Mouse (Mus musculus) bone marrow, adult 2 months (tissue): ENCODE data around the gene Josd2. TPM values are rescaled to one million over a fixed set of nuclear protein-coding genes. Genes with fewer than 3 reads are reported as not detected.

Experiments used
- H3K27ac ChIP-seq: fragments of 200-500 bp; 2 replicates; pipeline ENCODE4 v1.5.1; 2012; ENCODE audit warnings: low read depth, mild to moderate bottlenecking, control low read depth, inconsistent platforms, low read length; ENCODE audit not compliant: control insufficient read depth, poor library complexity, insufficient read depth
- H3K4me1 ChIP-seq: fragments of 200-500 bp; 2 replicates; pipeline ENCODE4 v1.6.1; 2011; ENCODE audit warnings: low read length; ENCODE audit not compliant: control insufficient read depth, insufficient read depth
- H3K4me3 ChIP-seq: fragments of 200-500 bp; replicated peaks from 2 replicates; pipeline ENCODE3; 2011; ENCODE audit warnings: mild to moderate bottlenecking, low read depth, low read length, control low read depth; ENCODE audit not compliant: control insufficient read depth
- CTCF ChIP-seq: fragments of 200-500 bp; IDR thresholded peaks from 2 replicates; pipeline ENCODE4 v1.5.1; 2011; ENCODE audit warnings: low read length, control low read depth; ENCODE audit not compliant: control insufficient read depth, insufficient read depth
- POLR2A ChIP-seq: fragments of 200-500 bp; IDR thresholded peaks from 2 replicates; pipeline ENCODE4 v1.6.1; 2011; ENCODE audit warnings: low read depth, mild to moderate bottlenecking, control low read depth, low read length, borderline replicate concordance; ENCODE audit not compliant: control insufficient read depth
- WGBS: fragments of 180-500 bp; shearing (Covaris S2); methylation state at CpG from one replicate; pipeline ENCODE4 v1.1.7; 2018; 5-methylcytosine and 5-hydroxymethylcytosine counted together
- polyA plus RNA-seq: library from polyadenylated mRNA; stranded (reverse); fragments of >200 nt; gene quantifications from 2 replicates; pipeline ENCODE4 v1.2.4, GENCODE M21; 2011; ENCODE audit warnings: low replicate concordance; ENCODE audit not compliant: missing spikeins, insufficient read depth, insufficient read length

Gene Josd2
- polyA plus RNA-seq, 1 experiment: 154 TPM

- Histone ChIP-seq H3K27ac (no peak overlapping the region), H3K4me1 (no peaks in the 10 kb centered on the region; the same call in 1 of the 2 replicates), H3K4me3 (no peak overlapping the region)
- WGBS: 43% methylated on average over 3 of the region's 3 CpGs
- no peak for TF ChIP-seq POLR2A
- TF ChIP-seq CTCF: no peak
Observed at GRCm38 (mm10) chr7:44520990-44521389, 53.2 kb downstream of the Josd2 start.

Other genes with a start within 250 kb of the Josd2 start
- gene Klk1, start 242.6 kb upstream of the Josd2 start, polyA plus RNA-seq: 2.4 and 17.2 TPM in 2 replicates
- gene Gm36864, start 231.8 kb upstream of the Josd2 start, polyA plus RNA-seq: not detected in 2 replicates
- gene 1700028J19Rik, start 221.3 kb upstream of the Josd2 start, polyA plus RNA-seq: 2.0 TPM in 1 of 2 replicates, not detected in the other
- 45.1 and 74.8 TPM in 2 replicates for gene 2410002F23Rik, start 221.3 kb upstream of the Josd2 start, polyA plus RNA-seq
- gene Acp4, start 210.6 kb upstream of the Josd2 start, polyA plus RNA-seq: not detected in 2 replicates
- not detected in 2 replicates for gene Gm15517, start 206.5 kb upstream of the Josd2 start, polyA plus RNA-seq
- 0.75 and 1.8 TPM in 2 replicates for gene Clec11a, start 161.1 kb upstream of the Josd2 start, polyA plus RNA-seq
- gene Shank1, start 157.7 kb upstream of the Josd2 start, polyA plus RNA-seq: 1.9 and 4.2 TPM in 2 replicates
- not detected in 2 replicates for gene Syt3, start 83.9 kb upstream of the Josd2 start, polyA plus RNA-seq
- not detected in 2 replicates for gene 1700008O03Rik, start 82.2 kb upstream of the Josd2 start, polyA plus RNA-seq
- 0.92 TPM in 1 of 2 replicates, not detected in the other for gene Lrrc4b, start 39.0 kb upstream of the Josd2 start, polyA plus RNA-seq
- gene Aspdh, start 2.6 kb upstream of the Josd2 start, polyA plus RNA-seq: not detected in 2 replicates
- 41.8 and 58.8 TPM in 2 replicates for gene Emc10, start 28.5 kb downstream of the Josd2 start, polyA plus RNA-seq
- 4.6 and 5.0 TPM in 2 replicates for gene Fam71e1, start 28.6 kb downstream of the Josd2 start, polyA plus RNA-seq
- gene Mybpc2, start 56.7 kb downstream of the Josd2 start, polyA plus RNA-seq: 1.5 and 5.4 TPM in 2 replicates
- gene Spib, start 64.1 kb downstream of the Josd2 start, polyA plus RNA-seq: 25.0 and 55.6 TPM in 2 replicates
- 147 and 216 TPM in 2 replicates for gene Pold1, start 80.9 kb downstream of the Josd2 start, polyA plus RNA-seq
- gene Nr1h2, start 86.0 kb downstream of the Josd2 start, polyA plus RNA-seq: 87.8 and 123 TPM in 2 replicates
- 21.1 and 49.7 TPM in 2 replicates for gene Napsa, start 104.4 kb downstream of the Josd2 start, polyA plus RNA-seq
- 1.1 and 3.9 TPM in 2 replicates for gene Kcnc3, start 122.7 kb downstream of the Josd2 start, polyA plus RNA-seq
- gene Myh14, start 202.9 kb downstream of the Josd2 start, polyA plus RNA-seq: 0.41 TPM in 1 of 2 replicates, not detected in the other
- gene Izumo2, start 240.8 kb downstream of the Josd2 start, polyA plus RNA-seq: not detected in 2 replicates